Mouse (Mus musculus): ENCODE results near the gene Tmem132d. TPM values are rescaled to one million over a fixed set of nuclear protein-coding genes. Genes with fewer than 3 reads are reported as not detected.

Gene Tmem132d
- polyA plus RNA-seq, 1 experiment from 2014 or later, result 0.02 TPM

DNA sequence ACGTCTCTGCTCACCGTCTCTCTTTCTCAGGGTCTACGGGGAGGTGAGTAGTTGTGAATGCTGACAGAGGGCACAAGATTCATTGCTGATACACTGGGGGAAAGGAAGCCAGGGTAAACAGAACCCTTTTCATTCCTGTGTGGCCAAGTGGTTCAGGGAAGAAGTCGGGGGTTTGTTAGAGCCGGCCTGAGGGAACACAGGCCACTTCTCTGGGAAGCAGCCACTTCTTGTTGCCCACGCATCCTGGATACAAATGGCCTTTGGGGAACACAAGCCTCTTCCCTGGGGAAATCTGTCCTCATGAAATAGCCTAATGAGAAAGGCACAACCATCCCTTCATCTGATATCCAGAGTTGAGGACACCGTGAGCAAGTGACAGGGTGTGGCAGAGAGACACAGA is 96.0 kb downstream of the Tmem132d start:
- Histone ChIP-seq H3K9me3 (replicated peaks) (peaks cover 34% of the 10 kb centered on the region), H3K27ac (no peak overlapping the region), H3K4me3 (replicated peaks) (no peak overlapping the region), H3K9ac (no peak overlapping the region), H3K4me1 (replicated peaks) (no peaks in the 10 kb centered on the region), H3K27me3 (no peaks in the 10 kb centered on the region), H3K4me2 (no peak overlapping the region), H3K36me3 (no peaks in the 10 kb centered on the region)
- 79% methylated on average over 7 of the region's 7 CpGs for WGBS (ENCODE audit: insufficient replicate concordance)
- ATAC-seq (ENCODE audit: low read depth) (no peak), DNase-seq (no peak)

DNA sequence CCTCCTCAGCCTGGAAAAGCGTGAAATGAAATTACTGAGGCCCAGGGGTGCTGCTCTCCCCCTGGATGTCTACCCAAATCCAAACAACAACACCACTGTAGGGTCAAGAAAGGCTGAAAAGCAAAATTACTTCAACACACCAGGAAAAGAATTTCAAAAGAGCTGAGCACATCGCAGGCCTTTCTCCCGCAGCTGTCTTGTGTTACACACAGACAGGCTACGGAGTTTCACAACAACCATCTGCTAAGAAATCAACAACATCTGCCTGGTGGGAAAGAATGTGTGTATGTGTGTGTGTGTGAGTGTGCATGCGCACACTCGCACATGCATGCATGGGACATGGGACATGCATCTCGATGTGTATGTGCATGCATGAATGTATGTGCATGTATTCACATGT is 100.1 kb downstream of the Tmem132d start:
- WGBS (ENCODE audit: insufficient replicate concordance), result 71% methylated on average over 7 of the region's 7 CpGs
- ATAC-seq (ENCODE audit: low read depth), result no peak
- no peaks in the 10 kb centered on the region for H3K27me3 ChIP-seq

DNA sequence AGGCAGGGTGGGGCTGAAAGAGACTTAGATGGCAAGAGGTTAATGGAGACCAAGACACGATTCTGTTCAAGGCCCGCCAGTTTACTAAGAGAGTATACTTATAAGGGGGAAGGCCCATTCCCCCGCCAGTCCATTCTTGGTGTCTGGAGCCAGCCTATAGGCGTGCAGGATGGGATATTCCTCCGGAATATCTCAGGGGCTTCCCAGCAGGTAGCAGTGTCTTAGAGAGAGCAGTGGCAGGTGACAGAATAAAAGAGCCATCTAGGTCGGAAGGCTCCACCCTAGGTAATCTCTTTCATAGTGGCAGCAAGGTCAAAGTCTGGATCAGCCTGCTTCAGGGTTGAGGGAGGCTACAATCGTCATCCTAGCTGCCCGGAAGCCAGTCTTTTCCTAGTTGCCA is 102.5 kb downstream of the Tmem132d start:
- H3K4me3 ChIP-seq (replicated peaks), result no peak overlapping the region
- no peak overlapping the region for H3K9ac ChIP-seq
- H3K4me1 ChIP-seq (replicated peaks), result no peaks in the 10 kb centered on the region
- ATAC-seq (ENCODE audit: low read depth) (no peak), DNase-seq (no peak)
- H3K9me3 ChIP-seq (replicated peaks), result peaks cover 24% of the 10 kb centered on the region; the same call in 1 of the 2 replicates
- no peak overlapping the region for H3K4me2 ChIP-seq
- H3K27me3 ChIP-seq, result no peaks in the 10 kb centered on the region
- 58% methylated on average over 8 of the region's 8 CpGs for WGBS (ENCODE audit: insufficient replicate concordance)
- no peak overlapping the region for H3K27ac ChIP-seq
- no peaks in the 10 kb centered on the region for H3K36me3 ChIP-seq

More for the DNA sequence above, 100.1 kb downstream of the Tmem132d start:
- Histone ChIP-seq H3K9ac (no peak overlapping the region), H3K4me1 (replicated peaks) (no peaks in the 10 kb centered on the region), H3K27ac (no peak overlapping the region), H3K36me3 (no peaks in the 10 kb centered on the region), H3K4me2 (no peak overlapping the region), H3K9me3 (replicated peaks) (peaks cover 24% of the 10 kb centered on the region; the same call in 1 of the 2 replicates), H3K4me3 (replicated peaks) (no peak overlapping the region)
- DNase-seq, result no peak

DNA sequence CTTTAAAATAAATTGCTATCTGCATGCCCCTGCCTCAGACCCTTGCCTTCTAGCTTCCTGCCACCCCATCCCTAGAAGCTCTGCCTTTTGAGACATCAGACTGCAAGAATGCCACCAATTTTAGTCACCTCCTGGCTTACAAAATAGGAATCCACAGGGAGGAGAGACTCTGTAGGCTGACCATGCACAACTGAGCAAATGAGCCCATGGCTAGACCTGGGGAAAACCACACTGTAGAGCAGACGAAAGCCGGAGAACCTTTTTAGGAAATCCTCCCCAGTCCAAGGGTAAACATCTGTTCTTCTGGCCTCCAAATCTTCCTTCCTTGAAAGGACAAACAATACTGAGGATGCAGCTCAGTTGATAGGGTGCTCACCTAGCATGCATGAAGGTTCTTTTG is 130.5 kb downstream of the Tmem132d start:
- no peaks in the 10 kb centered on the region for H3K4me1 ChIP-seq (replicated peaks)
- no peak overlapping the region for H3K4me3 ChIP-seq (replicated peaks)
- ATAC-seq (ENCODE audit: low read depth), result no peak
- no peaks in the 10 kb centered on the region for H3K27me3 ChIP-seq
- peaks cover 7% of the 10 kb centered on the region; the same call in 1 of the 2 replicates for H3K9me3 ChIP-seq (replicated peaks)
- no peak overlapping the region for H3K27ac ChIP-seq
- H3K4me2 ChIP-seq, result no peak overlapping the region
- DNase-seq, result no peak
- no peaks in the 10 kb centered on the region for H3K36me3 ChIP-seq
- no peak overlapping the region for H3K9ac ChIP-seq
- 47% methylated on average over 2 of the region's 2 CpGs for WGBS (ENCODE audit: insufficient replicate concordance)

DNA sequence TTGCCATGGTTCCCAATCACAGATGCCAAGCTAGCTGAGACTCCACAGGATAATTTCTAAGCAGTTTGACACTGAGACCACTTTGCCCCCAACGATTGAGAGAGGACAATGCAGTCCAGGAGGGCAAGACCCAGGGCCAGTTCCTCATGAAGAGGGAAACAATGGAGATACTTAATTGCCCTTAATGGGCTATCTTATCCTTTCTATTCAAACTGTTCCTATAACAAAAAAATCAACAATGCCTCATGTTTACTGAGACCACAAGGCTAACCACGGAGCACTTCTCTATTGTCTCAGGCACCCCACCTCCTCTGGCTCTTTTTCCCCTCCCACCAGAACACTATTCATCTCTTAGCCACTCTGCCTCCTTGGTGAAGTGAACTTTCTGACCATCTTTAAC is 141.7 kb downstream of the Tmem132d start:
- no peak for ATAC-seq (ENCODE audit: low read depth)
- Histone ChIP-seq H3K9ac (no peak overlapping the region), H3K4me2 (no peak overlapping the region), H3K36me3 (no peaks in the 10 kb centered on the region), H3K4me1 (replicated peaks) (no peaks in the 10 kb centered on the region), H3K9me3 (replicated peaks) (peaks cover 6% of the 10 kb centered on the region; the same call in 1 of the 2 replicates), H3K4me3 (replicated peaks) (no peak overlapping the region), H3K27ac (no peak overlapping the region), H3K27me3 (no peaks in the 10 kb centered on the region)
- DNase-seq, result no peak
- WGBS (ENCODE audit: insufficient replicate concordance), result 12% methylated on average over 2 of the region's 2 CpGs

DNA sequence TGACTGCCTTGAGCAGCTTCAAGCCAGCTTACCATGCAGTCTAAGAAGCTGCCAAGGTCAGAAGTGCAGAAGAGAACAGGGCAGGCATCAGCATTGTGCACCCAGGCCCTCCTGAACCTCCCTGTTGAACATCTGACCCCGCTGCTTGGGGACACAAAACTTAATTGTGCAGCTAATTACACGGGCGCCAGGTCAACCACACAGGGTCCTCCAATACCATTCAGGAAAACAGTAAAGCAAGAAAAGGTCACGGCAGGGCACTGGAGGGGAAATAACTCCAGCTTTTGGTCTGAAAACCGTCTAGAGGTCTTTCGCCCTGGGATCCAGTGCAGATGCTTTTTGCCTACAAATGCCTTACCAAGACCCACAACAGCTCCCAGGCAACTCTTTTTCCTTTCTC is 159.6 kb downstream of the Tmem132d start:
- no peak for ATAC-seq (ENCODE audit: low read depth)
- Histone ChIP-seq H3K27ac (no peak overlapping the region), H3K36me3 (no peaks in the 10 kb centered on the region), H3K9me3 (replicated peaks) (peaks cover 24% of the 10 kb centered on the region), H3K4me1 (replicated peaks) (no peaks in the 10 kb centered on the region), H3K27me3 (no peaks in the 10 kb centered on the region), H3K4me3 (replicated peaks) (no peak overlapping the region), H3K9ac (no peak overlapping the region), H3K4me2 (no peak overlapping the region)
- DNase-seq, result no peak
- WGBS (ENCODE audit: insufficient replicate concordance), result 55% methylated on average over 6 of the region's 6 CpGs

DNA sequence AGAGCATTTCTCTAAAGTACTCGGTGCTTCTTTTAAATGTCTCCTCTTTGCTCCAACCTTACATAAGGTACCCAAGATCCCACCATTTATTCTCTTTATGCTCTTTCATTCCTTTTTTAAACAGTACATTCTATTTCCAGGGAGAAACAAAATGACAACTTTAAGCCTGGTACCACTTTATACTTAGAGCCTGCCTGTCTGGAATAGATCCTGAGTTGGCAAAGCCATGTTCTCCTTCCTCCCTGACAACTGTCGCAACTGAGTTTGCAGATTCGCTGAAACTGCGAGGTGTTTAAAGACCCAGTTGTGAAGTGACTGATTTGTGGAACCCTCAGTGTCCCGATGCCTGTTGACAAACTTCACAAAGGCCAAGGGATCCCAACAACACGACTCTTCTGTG is 165.5 kb downstream of the Tmem132d start:
- WGBS (ENCODE audit: insufficient replicate concordance), result 67% methylated on average over 6 of the region's 6 CpGs
- no peak overlapping the region for H3K4me3 ChIP-seq (replicated peaks)
- no peak for DNase-seq

DNA sequence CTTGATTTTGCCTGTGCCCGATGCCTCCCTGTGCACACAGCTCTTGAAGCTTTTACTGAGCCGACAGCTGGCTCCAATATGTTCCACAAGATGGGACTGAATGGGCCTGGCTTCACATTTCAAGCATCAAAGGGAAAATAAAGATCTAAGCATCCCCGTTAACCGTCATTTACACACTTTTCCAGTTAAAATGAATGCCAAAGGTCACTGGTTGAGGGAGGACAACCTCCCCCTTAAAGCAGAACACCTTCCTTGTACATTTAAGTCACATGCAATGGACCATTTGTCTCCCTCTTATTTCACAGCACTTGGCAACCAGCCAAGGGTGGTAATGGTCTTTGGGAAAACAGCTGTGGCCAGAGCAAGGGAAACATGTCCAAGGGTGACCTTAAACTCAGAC is 188.7 kb downstream of the Tmem132d start:
- Histone ChIP-seq H3K4me2 (no peak overlapping the region), H3K4me3 (replicated peaks) (no peak overlapping the region), H3K9me3 (replicated peaks) (peaks cover 35% of the 10 kb centered on the region), H3K36me3 (no peaks in the 10 kb centered on the region), H3K27ac (no peak overlapping the region), H3K27me3 (no peaks in the 10 kb centered on the region), H3K4me1 (replicated peaks) (no peaks in the 10 kb centered on the region), H3K9ac (no peak overlapping the region)
- DNase-seq, result no peak
- WGBS (ENCODE audit: insufficient replicate concordance), result 61% methylated on average over 4 of the region's 4 CpGs
- no peak for ATAC-seq (ENCODE audit: low read depth)

More for the DNA sequence above, 165.5 kb downstream of the Tmem132d start:
- Histone ChIP-seq H3K4me2 (no peak overlapping the region), H3K4me1 (replicated peaks) (no peaks in the 10 kb centered on the region), H3K27ac (no peak overlapping the region), H3K9me3 (replicated peaks) (peaks cover 21% of the 10 kb centered on the region), H3K36me3 (no peaks in the 10 kb centered on the region), H3K27me3 (no peaks in the 10 kb centered on the region), H3K9ac (no peak overlapping the region)
- ATAC-seq (ENCODE audit: low read depth), result no peak

DNA sequence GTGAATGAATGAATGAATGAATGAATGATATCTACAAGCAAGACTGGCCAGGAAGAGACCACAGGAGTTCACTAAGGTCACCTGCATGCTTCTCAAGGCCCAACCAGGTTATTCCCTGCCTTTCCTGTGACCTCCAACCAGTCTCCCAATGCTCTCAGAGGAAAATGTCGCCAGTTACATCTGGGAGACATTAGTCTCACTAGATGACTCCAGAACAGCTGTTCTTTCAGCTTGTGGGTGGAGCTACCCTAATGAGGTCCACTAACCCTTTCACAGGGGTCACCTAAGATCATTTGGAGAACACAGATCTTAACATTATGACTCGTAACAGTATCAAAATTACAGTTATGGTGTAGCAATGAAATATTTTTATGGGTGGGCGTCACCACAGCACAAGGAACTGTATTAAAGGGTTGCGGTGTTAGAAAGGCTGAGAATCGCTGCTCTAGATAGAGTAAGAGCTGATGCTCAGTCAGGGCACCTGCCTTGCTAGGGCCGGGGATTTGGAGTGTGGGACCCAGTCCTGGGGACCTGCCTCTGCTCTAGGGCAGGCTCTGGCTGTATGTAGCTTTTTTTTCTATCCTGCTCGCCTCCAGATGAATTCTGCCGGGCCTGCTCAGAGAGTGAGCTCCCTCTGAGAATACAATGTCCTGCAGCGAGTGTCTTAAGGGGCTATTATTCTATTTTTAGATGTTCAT is 196.1 kb downstream of the Tmem132d start:
- no peak overlapping the region for H3K4me3 ChIP-seq (replicated peaks)
- ATAC-seq (ENCODE audit: low read depth) (no peak), DNase-seq (no peak)
- WGBS (ENCODE audit: insufficient replicate concordance), result 56% methylated on average over 9 of the region's 9 CpGs
- no peak overlapping the region for H3K4me2 ChIP-seq
- no peak overlapping the region for H3K27ac ChIP-seq
- H3K4me1 ChIP-seq (replicated peaks), result no peaks in the 10 kb centered on the region
- no peaks in the 10 kb centered on the region for H3K36me3 ChIP-seq
- peaks cover 9% of the 10 kb centered on the region; the same call in 1 of the 2 replicates for H3K9me3 ChIP-seq (replicated peaks)
- no peaks in the 10 kb centered on the region for H3K27me3 ChIP-seq
- H3K9ac ChIP-seq, result no peak overlapping the region

DNA sequence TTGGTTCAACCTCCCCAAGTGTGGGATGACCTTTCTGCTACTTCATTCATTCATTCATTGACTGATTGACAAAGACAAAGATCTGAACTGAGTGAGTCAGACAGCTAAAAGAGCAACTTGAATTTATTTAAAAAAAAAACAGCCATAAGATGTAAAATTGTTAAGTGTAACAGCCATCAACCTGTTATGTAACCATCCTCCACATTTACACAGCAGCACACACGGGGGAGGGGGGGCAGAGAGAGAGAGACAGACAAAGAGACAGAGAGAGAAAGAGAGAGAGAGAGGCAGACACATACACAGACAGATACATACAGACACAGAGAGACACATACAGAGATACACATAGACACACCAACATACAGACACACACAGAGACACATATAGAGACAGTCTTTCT is 197.3 kb downstream of the Tmem132d start:
- DNase-seq (no peak), ATAC-seq (ENCODE audit: low read depth) (no peak)
- Histone ChIP-seq H3K4me1 (replicated peaks) (no peaks in the 10 kb centered on the region), H3K27me3 (no peaks in the 10 kb centered on the region), H3K4me2 (no peak overlapping the region), H3K36me3 (no peaks in the 10 kb centered on the region), H3K9me3 (replicated peaks) (0 out of 2 replicates have a peak, but pooled peaks cover 6% of the 10 kb centered on the region), H3K9ac (no peak overlapping the region), H3K27ac (no peak overlapping the region), H3K4me3 (replicated peaks) (no peak overlapping the region)
- 25% methylated on average over 1 of the region's 1 CpGs for WGBS (ENCODE audit: insufficient replicate concordance)

DNA sequence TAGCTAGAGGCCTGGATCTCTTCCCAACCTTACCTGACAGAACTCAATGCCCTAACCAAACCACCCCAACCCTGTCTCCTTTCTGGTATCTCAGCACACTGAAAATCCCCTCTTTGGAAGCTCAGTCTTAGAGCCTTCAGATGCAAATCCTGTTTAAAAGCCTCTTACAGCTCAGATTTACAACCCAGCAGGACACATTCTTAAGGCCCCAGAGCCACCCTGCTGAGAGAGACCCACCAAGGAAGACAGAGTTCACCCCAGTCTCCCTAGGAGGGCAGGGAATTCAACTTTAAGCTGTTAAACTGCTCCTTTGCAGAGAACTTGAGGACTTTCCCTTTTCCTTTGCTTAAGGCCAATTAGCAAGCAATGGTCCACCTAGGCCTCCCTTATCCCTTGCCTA is 199.8 kb downstream of the Tmem132d start:
- no peak overlapping the region for H3K4me2 ChIP-seq
- H3K36me3 ChIP-seq, result no peaks in the 10 kb centered on the region
- ATAC-seq (ENCODE audit: low read depth), result no peak
- H3K27ac ChIP-seq, result no peak overlapping the region
- no peak for DNase-seq
- H3K27me3 ChIP-seq, result no peaks in the 10 kb centered on the region
- H3K4me1 ChIP-seq (replicated peaks), result no peaks in the 10 kb centered on the region
- peaks cover 6% of the 10 kb centered on the region for H3K9me3 ChIP-seq (replicated peaks)
- H3K9ac ChIP-seq, result no peak overlapping the region
- no peak overlapping the region for H3K4me3 ChIP-seq (replicated peaks)

DNA sequence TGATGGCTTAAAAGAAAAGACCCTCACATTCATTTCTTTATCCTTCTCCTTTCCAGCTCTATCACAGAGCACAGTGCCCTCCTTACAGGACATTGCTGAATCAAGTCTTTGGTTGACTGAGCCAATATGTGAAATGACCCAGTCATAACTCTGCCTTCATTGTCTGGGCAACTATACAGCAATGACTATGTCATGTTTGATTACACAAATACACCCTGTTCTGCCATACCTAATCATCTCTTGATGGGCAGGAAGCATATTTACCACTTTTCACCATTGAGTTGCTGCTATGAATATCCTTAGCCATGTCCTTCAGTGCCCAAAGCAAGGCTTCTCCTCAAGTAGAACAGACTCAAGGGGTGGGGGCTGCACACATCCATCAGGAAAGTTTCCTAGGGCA is 214.6 kb downstream of the Tmem132d start:
- no peak overlapping the region for H3K4me2 ChIP-seq
- no peak overlapping the region for H3K9ac ChIP-seq
- no peaks in the 10 kb centered on the region for H3K27me3 ChIP-seq
- no peak for DNase-seq
- no peaks in the 10 kb centered on the region for H3K4me1 ChIP-seq (replicated peaks)
- H3K9me3 ChIP-seq (replicated peaks), result peaks cover 5% of the 10 kb centered on the region; the same call in 1 of the 2 replicates
- H3K4me3 ChIP-seq (replicated peaks), result no peak overlapping the region
- no peak for ATAC-seq (ENCODE audit: low read depth)
- H3K36me3 ChIP-seq, result no peaks in the 10 kb centered on the region
- H3K27ac ChIP-seq, result no peak overlapping the region
